Mouse (Mus musculus): ENCODE data around the gene Acss2. TPM values are rescaled to one million over a fixed set of nuclear protein-coding genes. Genes with fewer than 3 reads are reported as not detected.
"Not testable (repeated sequence)": the region's sequence is repeated elsewhere in the genome, so short reads cannot be mapped to it uniquely, and the experiment has no call there.

Acss2 gene
- total RNA-seq, 2 experiments from 2014 or later, result 39.9 to 40.3 TPM

GRCm38 (mm10) chr2:155583927-155584530, 66.3 kb downstream of the Acss2 start:
- no peak for DNase-seq (ENCODE audit: low spot score)
- intact Hi-C loops (cut with DNase I), result loop anchor here (1.0 kb wide), 1 partner anchor 68 kb away; no protein-coding TSS in a partner anchor

GRCm38 (mm10) chr2:155585082-155585481, 67.3 kb downstream of the Acss2 start:
- intact Hi-C loops (cut with DNase I), result no loop called here
- DNase-seq (ENCODE audit: low spot score), result no peak

GRCm38 (mm10) chr2:155585486-155585885, 67.7 kb downstream of the Acss2 start:
- intact Hi-C loops (cut with DNase I), result no loop called here
- no peak for DNase-seq (ENCODE audit: low spot score)

GRCm38 (mm10) chr2:155588136-155588535, 70.4 kb downstream of the Acss2 start:
- no peak for DNase-seq (ENCODE audit: low spot score)
- intact Hi-C loops (cut with DNase I), result no loop called here

- intact Hi-C loops (cut with DNase I), result no loop called here
- no peak for DNase-seq (ENCODE audit: low spot score)
Observed at GRCm38 (mm10) chr2:155589521-155589920, 71.8 kb downstream of the Acss2 start.

GRCm38 (mm10) chr2:155590876-155591275, 73.1 kb downstream of the Acss2 start:
- intact Hi-C loops (cut with DNase I), result no loop called here
- DNase-seq (ENCODE audit: low spot score), result no peak

GRCm38 (mm10) chr2:155591676-155592075, 73.9 kb downstream of the Acss2 start:
- DNase-seq (ENCODE audit: low spot score), result no peak
- intact Hi-C loops (cut with DNase I), result no loop called here

- peak; percentile 98 for DNase-seq (ENCODE audit: low spot score)
- intact Hi-C loops (cut with DNase I), result no loop called here
Observed at GRCm38 (mm10) chr2:155592137-155592853, 74.5 kb downstream of the Acss2 start, which contains the start of gene Gss. Gene Gss (minus strand): TSS chr2:155592810.

- intact Hi-C loops (cut with DNase I), result no loop called here
Observed at GRCm38 (mm10) chr2:155592854-155593283, 75.1 kb downstream of the Acss2 start.

GRCm38 (mm10) chr2:155595516-155595915, 77.8 kb downstream of the Acss2 start:
- DNase-seq (ENCODE audit: low spot score), result no peak
- intact Hi-C loops (cut with DNase I), result no loop called here

More at GRCm38 (mm10) chr2:155592854-155593283, 75.1 kb downstream of the Acss2 start:
- DNase-seq (ENCODE audit: low spot score), result no peak

GRCm38 (mm10) chr2:155603707-155604106, 86.0 kb downstream of the Acss2 start:
- intact Hi-C loops (cut with DNase I), result no loop called here
- DNase-seq (ENCODE audit: low spot score), result no peak

GRCm38 (mm10) chr2:155604560-155605235, 87.0 kb downstream of the Acss2 start:
- DNase-seq (ENCODE audit: low spot score), result no peak
- intact Hi-C loops (cut with DNase I), result no loop called here

- DNase-seq (ENCODE audit: low spot score); intact Hi-C loops (cut with DNase I): not testable (repeated sequence)
Observed at GRCm38 (mm10) chr2:155605236-155605589, 87.5 kb downstream of the Acss2 start.

- intact Hi-C loops (cut with DNase I), result no loop called here
Observed at GRCm38 (mm10) chr2:155606360-155606759, 88.6 kb downstream of the Acss2 start.

GRCm38 (mm10) chr2:155610978-155611377, 93.2 kb downstream of the Acss2 start, which contains the start of gene Myh7b:
Gene Myh7b (plus strand): TSS chr2:155611212.
- intact Hi-C loops (cut with DNase I), result no loop called here
- no peak for DNase-seq (ENCODE audit: low spot score)

More at GRCm38 (mm10) chr2:155606360-155606759, 88.6 kb downstream of the Acss2 start:
- no peak for DNase-seq (ENCODE audit: low spot score)

GRCm38 (mm10) chr2:155611834-155612550, 94.2 kb downstream of the Acss2 start:
- intact Hi-C loops (cut with DNase I), result no loop called here

GRCm38 (mm10) chr2:155613326-155613755, 95.6 kb downstream of the Acss2 start:
- intact Hi-C loops (cut with DNase I), result no loop called here
- no peak for DNase-seq (ENCODE audit: low spot score)

More at GRCm38 (mm10) chr2:155611834-155612550, 94.2 kb downstream of the Acss2 start:
- no peak for DNase-seq (ENCODE audit: low spot score)

- intact Hi-C loops (cut with DNase I), result no loop called here
Observed at GRCm38 (mm10) chr2:155613953-155614352, 96.2 kb downstream of the Acss2 start.

GRCm38 (mm10) chr2:155616971-155617370, 99.2 kb downstream of the Acss2 start:
- intact Hi-C loops (cut with DNase I), result no loop called here
- no peak for DNase-seq (ENCODE audit: low spot score)

More at GRCm38 (mm10) chr2:155613953-155614352, 96.2 kb downstream of the Acss2 start:
- no peak for DNase-seq (ENCODE audit: low spot score)

GRCm38 (mm10) chr2:155619817-155620216, 102.1 kb downstream of the Acss2 start:
- peak; percentile 33 for DNase-seq (ENCODE audit: low spot score)
- intact Hi-C loops (cut with DNase I), result loop anchor here (1.0 kb wide), 1 partner anchor 104 kb away; no protein-coding TSS in a partner anchor

Measured in heart, postnatal 25 days (tissue).